Mouse (Mus musculus) left cerebral cortex, adult 9 months (tissue): ENCODE measurements around the gene Sp2.
A peak's percentile ranks its signal among the peaks of the same experiment; 100 is the strongest.

ENCODE experiments used
- DNase-seq, 2 experiments: peaks; one replicate each; pipeline ENCODE4 v3.0.0; 2022; ENCODE audit warnings: low spot score in 2 of 2

Gene Sp2

DNA sequence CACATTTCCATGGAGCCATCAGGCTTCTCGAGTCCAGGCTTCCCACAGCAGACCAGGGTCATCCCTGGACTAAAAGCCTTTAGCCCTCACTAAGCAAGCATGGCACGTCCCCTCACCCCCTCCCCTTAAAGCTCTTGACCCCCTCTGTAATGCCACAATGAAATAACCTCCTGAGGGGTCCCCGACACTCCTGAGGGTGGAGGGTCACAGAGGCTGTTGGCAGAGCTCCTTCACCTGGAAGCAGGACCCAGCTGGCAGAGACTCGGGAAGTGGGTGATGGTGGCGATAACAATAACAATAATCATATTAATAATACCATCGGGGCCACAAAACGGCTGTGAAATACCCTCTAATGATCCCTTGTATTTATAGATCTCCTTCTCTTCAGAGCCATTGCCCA is at the start of gene Sp2:
Gene Sp2, minus strand, starts transcription at position 101 of the 400 bp plus-strand sequence.
- DNase-seq, result no peak

DNA sequence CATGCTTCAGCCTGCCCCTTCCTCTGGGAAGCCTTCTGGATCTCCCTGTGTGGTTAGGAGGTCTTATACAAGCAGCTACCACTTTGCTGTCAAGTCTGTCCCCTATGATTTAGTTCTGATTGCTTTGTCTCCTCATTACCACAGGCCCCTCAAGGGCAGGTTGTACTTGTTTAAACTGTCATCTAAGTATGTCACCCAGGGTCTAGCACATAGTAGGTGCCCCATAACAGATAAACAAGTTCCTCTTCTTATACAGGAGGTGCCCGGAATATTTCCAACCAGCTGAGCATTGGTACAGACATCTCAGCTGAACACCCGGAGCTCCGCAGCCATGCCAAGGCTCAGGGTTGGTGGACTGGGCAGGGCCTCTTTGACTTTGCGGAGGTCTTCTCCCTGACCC is 49.7 kb upstream of the Sp2 start:
- no peak for DNase-seq

DNA sequence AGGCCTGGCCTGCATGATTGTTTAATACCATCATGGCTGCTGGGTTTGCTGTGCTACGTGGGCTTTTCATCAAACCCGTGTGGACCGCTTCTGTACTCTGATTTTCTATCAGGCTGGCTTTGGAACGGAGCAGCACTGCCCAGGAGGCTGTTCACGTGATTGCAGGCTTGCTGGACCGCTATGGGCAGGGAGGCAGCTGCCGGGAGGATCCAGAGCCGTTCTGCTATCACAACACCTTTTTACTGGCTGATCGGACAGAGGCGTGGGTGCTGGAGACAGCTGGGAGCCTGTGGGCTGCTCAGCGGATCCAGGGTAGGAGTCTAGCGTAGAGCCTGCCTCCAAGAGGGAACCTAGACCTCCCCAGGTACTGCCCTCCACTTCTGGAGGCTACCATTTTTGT is 49.2 kb upstream of the Sp2 start:
- no peak for DNase-seq

DNA sequence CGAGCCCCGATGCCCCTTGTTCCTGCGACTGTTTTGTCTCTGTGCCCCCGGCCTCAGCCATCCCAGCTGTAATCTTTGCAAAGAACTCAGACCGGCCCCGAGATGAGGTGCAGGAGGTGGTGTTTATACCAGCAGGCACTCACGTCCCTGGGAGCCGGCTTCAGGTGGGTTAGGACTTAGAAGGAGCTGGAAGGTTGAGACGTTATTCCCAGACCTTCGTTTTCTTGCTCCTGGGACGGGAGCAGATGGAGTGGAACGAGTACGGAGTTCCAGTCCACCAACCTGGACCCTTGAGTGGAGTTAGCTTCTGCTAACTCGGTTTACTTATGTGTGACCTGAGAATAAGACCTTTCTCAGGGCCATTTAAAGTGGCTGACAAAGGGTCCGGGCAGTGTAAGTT is 47.7 kb upstream of the Sp2 start:
- DNase-seq, result no peak

DNA sequence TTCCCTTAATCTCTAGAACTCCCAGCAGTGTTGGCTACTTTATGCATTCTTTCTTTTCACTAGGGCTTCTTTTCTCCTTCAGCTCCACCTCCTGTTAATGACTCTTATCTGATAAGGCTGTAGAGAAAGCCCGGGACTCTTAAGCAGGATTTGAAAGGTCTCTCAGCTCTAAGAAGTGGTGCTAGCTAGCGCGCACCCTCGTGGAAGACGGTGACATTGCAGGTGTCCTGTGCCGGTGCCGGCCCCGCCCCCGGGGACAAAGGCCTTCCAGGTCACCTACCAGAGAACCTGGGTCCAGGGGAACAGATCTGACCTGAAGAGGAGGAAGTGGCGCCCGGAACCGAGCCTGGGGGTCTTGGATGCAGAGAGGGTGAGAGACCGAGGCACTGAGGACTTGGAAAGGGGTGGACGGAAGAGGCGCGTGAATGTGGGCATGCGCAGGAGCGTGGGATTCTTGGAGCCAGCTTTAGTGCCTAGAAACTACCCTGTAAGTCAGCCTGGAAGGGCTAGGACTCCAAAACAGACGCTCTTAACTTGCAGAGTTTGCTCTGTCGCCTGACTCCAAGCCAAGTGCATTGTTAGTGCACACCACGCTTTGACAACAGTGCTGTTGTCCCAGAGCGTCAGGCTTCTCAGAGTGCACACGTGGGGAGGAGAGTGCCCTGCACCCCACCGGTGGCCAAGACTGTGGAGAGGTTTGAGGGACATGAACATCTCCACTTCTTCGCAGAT is 47.1 kb upstream of the Sp2 start, which contains the start of gene Scrn2:
Gene Scrn2, plus strand, starts transcription at position 253 of the 732 bp plus-strand sequence.
- peak in 1 of 2 experiments; percentile 70 for DNase-seq

DNA sequence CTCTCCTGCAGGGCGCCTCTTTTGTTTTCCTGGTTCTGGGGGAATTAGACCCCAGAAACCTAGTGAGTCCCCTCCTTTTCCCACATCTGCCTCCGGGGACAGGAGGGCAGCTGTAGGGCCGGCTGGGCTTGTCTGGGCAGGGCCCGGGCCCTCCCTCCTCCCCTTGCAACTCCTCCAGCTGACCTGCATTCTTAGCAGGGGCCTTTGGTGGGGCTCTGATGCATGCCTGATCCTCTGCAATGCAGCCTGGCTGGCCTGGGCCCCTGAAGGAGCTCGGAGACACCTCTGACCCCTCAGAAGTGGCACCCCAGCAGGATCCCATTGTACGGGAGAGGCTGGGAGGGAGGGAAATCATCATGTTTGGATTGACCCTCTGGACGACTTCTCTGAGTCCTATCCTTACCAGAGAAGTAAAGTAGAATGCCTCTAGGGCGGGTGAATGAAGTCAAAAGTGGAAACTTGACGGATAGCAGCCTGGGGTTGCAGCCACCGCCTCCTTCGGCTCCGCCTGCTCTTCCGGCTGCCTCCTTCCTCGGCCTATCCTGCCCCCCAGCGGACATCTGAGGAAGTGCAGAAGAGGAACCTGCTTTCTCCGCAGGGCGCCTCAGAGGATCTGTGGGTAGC is 43.1 kb upstream of the Sp2 start:
- DNase-seq, result peak in 1 of 2 experiments; percentile 85

DNA sequence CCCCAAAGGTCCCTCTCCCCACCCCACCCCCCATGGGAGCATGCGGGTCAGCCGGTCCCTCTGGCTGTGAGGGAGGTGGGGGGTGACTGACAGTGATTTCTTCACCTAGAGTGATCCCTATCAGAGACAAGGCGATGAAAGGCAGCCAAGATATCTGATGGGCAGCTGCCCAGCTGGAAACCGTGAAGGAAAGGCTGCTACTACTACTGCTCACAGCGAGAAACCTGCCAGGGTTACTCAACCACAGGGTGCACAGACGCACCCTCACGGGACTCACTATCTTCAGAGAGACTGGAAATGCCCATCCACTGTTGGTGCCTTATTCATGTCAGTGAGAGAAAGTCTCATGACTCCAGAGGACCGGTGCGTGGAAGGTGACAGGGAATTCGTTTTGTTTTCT is 42.2 kb upstream of the Sp2 start:
- no peak for DNase-seq

DNA sequence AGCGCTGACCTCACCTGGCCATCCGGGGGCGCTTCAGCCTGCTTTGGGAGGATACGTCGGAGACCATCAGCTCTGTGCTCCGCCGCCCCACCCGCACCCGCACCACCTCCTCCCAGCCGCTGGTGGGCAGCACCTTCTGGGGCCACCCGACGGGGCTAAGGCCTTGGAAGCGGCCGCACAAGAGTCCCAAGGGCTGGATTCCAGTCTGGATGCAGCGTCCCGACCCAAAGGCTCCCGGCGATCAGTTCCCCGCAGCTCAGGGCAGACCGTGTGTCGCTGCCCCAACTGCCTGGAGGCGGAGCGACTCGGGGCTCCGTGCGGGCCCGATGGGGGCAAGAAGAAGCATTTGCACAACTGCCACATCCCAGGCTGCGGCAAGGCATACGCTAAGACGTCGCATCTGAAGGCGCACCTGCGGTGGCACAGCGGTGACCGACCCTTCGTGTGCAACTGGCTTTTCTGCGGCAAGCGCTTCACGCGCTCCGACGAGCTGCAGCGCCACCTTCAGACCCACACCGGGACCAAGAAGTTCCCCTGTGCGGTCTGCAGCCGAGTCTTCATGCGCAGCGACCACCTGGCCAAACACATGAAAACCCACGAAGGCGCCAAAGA is 39.2 kb upstream of the Sp2 start:
- DNase-seq, result peak in 1 of 2 experiments; percentile 64

DNA sequence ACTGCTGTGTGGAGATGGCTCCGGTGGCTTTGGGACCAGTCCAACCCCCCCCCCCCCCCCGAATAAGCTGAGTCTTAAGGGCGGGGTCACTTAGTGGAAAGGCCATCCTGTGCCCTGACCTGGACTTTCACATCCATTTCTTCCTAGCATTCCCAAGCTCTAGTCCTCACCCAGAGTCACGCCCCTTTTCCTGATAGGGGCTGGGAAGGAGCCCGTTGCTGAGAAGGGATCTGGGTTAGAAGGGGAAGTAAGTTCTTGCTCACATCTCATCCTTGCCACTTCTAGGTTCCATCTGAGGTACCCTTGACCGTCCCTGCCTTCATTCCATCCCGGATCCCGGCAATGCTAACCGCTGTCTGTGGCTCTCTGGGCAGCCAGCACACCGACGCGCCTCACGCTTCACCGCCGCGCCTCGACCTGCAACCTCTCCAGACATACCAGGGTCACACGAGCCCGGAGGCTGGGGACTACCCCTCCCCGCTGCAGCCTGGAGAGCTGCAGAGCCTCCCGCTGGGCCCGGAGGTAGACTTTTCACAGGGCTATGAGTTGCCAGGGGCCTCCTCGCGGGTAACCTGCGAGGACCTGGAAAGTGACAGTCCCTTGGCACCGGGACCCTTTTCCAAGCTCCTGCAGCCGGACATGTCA is 38.5 kb upstream of the Sp2 start:
- no peak for DNase-seq

DNA sequence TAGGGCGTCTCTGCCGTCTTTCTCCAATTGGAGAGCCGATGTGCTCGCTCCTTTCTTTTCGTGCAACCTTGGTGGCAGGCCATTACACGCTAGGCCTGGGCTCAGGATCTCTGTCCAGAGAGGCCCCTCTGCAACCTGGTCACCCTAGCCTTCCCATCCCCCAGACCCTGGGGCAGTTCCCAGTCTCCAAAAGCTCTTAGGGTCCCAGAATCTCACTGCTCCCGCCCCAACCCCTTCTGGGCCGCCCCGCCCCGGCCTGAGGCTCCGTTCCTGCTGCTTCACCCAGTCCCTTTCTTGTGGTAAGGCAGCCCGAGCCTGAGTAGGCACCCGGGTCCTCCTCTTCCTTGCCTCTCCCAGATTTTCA is 36.6 kb upstream of the Sp2 start:
- DNase-seq, result no peak

DNA sequence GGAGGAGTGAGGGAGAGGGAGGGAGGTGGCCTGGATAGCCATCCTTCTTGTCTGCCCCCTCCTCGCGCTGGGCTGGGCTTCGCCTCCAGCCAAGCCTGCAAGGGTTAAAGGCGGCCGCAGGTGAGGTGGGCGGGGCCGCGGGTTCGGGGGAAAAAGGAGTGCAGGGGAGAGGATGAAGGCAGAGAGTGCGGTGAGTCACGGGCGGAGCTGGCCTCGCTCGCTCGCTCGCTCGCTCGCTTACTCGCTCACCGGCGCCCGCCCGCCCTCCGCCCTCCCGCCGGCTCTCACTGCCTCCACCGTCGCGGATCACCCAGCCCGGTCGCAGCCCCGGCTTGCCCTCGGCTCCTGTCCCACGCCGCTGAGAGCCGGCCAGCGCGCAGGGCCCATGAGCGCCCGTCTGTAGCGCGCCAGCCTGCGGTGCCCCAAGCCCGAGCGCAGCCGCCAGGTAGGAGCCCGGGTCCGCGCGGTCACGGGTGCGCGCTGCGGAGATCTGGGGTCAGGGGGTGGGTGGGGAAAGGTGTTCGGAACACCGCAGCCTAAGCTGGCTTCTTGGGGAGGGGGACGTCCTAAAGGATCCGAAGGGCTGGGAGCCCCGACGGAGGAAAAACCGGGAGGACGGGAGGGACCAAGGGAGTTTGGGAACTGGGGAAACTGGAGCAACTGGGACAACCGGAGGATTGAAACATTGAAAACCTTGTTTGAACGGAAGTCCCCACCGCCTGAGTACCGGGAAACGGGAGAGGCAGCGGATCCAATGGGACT is 36.0 kb upstream of the Sp2 start:
- no peak for DNase-seq

DNA sequence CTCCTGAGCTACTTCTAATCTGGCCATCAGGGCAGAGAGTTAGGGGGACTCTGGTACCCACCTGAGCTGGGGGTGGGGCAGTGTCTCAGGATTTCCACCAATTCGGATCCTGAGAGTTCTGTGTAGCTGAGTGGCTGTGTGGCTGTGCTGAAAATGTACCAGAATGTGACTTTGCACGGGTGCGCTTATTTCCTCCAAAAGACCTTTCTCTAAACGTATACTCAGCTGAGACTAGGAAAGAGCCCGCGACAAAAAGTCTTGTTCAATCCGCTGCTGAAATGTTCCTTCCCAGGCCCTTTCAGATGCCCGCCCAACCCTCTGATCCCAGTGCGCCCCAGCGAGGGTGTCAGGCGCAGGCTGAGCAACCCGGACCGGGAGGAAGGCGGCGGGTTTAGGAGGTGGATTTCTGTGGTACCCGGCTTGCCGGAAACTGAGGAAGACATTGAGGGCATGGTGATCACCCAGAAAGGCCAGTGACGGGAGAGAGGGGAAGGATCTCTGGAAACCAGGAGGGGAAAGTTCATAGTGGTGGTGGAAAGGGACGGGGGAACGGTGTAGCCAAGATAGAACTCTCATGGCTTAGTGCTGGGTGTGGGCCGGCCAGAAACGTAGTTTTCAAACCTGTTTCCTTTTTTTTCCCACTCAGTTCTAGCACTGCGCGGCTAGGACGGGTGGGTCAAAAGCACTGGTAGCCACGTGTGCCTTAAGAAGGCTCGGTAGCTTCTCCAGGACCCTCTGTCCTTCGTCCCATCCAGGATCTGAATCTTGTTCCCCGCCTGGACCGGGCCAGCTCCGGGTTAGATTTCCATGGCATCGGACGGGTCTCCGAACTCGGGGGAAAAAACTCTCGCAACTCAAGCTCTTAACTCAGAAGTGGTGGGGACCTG is 35.2 kb upstream of the Sp2 start:
- no peak for DNase-seq

DNA sequence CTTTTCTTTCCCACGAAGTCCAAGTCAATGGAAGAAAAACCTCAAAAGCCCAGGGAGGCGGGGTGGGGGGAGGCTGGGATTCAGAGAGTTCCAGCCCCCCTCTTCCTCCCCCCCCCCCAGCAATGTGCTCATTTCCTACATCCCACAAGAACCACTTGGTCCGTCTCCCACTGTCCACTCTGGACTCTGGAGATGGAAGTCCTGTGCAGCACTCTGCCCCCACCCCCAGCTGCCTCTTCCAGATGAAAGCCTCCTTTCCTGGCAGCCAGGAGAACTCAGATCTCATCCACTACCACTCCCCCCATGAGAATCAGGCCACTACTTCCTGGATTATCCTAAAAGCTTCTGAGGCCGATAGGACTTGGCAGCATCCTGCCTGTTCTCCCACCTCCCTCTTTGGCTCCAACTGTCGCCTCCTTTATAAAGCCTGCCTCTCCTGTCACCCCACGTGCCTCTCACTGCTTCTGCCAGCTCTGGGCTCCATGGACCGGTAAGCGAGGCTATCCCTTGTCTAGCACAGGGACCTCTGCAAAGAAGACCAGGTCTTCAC is 30.4 kb upstream of the Sp2 start, which contains the start of gene Sp6:
Gene Sp6, plus strand, starts transcription at position 274 of the 550 bp plus-strand sequence.
- DNase-seq, result no peak

DNA sequence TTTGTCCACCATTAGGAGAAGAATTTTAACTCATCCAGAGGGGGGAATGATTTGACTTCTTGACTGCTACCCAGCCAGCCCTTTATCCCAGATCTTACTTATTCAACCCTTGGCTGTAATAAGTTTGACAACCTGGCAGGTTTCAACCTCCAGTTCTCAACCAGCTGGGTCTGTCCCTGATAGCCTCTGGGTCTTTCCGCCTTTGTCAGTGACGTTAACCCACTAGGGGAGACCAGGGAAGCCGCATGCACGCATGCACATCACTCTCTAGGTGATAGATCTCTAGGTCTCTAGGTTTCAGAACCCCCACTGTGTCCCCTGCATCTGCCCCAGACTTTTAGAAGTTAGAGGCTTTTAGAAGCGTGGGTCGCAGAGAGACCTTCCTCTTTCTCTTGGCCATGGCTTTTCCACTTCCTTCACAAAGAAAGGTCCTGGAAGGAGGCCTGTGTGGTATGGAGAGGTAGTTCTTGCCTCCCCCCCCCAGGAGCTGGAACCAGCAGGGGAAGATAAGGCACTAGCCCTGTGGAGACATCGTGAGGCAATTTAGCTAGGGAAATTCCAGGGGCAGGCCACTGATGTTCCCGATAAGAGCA is 26.5 kb upstream of the Sp2 start:
- no peak for DNase-seq

DNA sequence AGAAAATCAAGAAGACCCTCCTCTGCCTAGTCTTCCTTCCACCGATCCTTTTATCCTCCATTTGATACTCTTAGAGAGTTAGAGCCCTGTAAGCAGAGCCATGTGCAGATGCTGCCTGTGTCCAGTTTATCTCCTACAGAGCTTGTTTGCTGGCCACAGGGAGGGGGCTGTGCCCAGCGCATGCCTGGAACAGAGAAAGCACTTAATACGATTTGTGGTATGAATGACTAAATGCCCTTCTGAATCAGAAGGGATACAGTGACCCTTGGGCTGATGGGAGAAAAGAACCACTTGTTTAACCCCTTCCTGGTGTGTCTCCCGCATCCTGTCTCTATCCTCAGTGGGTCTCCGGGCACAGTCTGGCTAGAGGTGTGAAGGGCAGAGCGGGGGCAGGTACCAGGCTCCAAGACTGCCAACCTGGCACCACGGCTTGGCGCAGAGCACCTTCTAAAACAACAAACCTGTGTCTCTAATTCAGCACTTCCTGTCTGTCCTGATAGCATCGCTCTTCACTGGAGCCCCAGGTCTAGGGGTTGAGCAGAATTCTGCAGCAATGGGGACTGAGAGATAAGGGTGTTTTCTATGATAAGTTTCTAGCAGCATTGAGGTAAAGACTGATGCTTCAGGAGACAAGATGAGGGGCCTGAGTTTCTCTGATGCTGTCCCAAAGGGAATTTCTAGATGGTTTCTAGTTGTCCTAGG is 24.5 kb upstream of the Sp2 start:
- no peak for DNase-seq

DNA sequence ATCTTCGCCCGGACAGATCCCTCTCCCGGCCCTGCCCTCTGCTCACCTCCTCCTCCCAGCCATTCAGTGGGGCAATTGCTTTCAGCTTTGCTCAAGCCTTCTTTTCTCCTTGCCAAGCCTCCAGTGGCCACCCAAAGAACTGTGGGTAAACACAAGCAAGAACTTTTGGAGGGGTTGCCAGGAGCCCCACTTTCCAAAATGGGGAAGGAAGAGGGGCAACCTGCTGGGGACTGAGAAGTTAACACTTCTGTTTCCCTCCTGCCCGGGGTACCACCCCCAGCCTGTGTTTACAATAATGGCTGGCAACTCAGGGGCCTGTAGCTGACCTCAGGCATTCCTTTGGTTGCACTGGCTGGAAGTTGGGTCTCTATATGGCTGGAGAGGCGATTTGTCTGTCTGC is 20.4 kb upstream of the Sp2 start:
- no peak for DNase-seq

DNA sequence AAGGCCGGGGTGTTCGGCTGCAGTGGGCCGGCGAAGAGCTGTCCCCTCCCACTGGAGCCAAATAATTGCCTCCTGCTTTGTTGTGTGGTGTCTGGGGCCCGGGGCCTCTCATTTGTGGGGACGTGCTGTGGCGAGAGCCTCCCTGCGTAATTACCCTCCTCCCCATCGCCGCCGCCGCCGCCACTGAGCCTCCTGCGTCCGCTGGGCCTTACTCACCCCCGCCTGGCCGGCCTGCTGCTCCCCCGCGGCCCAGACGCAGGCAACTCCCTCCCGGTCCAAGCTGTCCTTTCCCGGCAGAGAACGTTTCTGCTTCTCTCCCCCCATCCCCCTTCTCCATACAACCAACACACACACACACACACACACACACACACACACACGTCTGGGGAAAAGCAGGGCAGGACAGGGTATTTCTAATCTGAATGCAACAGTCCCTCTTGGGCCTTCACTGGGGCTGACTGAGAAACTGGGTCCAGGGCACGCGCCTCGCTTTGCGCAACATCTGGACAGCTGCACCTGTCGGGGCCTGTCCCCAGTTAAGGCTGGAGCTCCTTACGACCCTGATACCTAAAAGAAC is 14.7 kb upstream of the Sp2 start:
- no peak for DNase-seq

DNA sequence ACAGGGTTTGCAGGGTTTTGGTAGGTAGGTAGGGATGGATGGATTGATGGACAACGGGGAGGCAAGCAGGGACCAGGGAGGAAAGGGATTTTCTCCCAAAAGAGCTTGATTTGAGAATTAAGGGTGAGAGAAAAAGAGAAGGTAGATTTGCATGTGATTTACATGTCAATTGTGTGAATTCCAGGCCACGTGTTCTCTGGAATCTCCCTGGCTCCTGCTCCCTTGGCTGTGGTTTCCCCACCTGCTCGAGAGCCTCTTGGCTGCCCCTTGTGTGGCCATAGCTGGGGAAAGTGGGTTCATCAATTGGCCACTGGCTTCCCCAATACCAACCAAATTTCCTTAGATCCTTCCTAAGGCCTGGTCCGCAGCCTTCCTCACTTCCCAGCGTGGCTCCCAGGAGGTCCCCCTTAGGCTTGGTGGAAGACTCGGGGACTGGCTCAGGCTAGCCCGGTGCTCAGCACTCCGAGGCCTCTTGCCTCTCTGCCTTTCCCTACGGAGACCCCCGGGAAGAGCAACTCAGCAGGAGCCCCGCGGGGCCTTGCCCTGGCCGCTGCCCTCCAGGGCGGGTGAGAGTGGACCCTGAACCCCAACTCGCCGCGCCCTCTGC is 14.1 kb upstream of the Sp2 start:
- DNase-seq, result no peak
